Mouse (Mus musculus) CD4-positive naive resting alpha-beta T cell, adult 76 days (primary cell): ENCODE results near the gene Dnase2a. TPM values are rescaled to one million over a fixed set of nuclear protein-coding genes. Genes with fewer than 3 reads are reported as not detected.

Experiments used
- total RNA-seq: library from RNA; stranded (reverse); gene quantifications from one replicate; pipeline ENCODE4 v1.2.4, GENCODE M21; 2023

Dnase2a gene
- 8.8 TPM for total RNA-seq

DNA sequence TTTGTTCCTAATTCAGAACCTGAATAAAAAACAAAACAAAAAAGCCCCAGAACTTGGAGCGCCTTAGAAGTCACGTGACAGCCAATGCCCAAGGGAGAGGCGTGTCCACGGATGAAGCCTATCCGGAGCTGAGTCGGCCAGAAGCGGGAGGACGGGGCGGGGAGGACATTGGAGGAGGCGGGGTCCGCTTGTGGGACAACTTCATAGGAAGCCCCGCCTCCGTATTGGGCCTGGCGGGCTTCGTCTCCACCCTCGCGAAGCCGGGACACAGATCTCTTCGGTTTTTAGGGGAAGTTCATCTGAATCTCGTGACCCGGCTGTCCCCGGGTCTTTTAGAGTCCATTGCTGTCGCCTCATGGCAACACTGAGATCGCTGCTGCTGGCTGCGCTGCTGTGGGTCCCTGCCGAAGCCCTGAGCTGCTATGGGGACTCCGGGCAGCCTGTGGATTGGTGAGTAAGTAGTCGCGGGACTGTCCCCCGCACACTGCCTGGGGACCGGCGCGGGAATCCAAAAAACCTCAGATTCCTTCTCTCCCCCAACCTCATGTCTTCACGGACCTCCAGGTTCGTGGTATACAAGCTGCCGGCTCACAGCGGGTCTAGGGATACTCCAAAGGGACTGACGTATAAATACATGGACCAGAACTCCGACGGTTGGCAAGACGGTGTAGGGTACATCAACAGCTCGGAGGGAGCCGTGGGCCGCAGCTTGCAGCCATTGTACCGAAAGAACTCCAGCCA lies at the start of gene Dnase2a:
TSS of gene Dnase2a (plus strand) at position 140 of the 741 bp plus-strand sequence.

GRCm38 (mm10) chr8:84871376-84872308 lies 36.7 kb upstream of the Dnase2a start, which contains the start of gene Syce2:
Syce2 (plus strand) TSS chr8:84872111.

DNA sequence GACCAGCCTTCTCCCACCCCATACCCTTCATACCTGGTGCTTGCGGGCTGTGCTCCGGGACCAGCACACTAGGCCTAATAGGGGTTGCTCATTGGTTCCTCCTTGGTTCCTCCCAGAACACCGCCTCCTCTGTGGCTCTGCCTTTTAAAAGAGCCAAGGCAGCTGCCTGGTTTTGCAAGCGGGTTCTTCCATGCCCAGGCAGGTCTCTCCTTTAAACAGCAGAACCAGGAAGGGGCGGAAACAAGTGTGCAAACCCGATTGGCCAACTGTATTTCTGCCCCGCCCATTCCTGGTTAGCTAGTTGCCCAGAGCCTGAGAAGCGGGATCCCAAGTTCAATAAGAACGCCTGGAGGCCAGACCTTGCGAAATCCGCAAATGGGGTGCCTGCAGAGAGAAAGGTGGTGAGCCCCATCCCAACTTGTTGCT lies 14.6 kb upstream of the Dnase2a start, which contains the start of gene Gcdh:
TSS of gene Gcdh (minus strand) at position 213 of the 426 bp plus-strand sequence.

GRCm38 (mm10) chr8:84901752-84902151 lies 6.6 kb upstream of the Dnase2a start, which contains the start of gene Klf1:
Klf1 (plus strand) TSS chr8:84901928.

GRCm38 (mm10) chr8:84936962-84937546 lies 28.7 kb downstream of the Dnase2a start, which contains the start of gene Mast1:
Mast1 (minus strand) TSS chr8:84937359.

GRCm38 (mm10) chr8:84946528-84947240 lies 38.3 kb downstream of the Dnase2a start, which contains the start of gene Rtbdn:
Rtbdn (plus strand) TSS chr8:84946991.

DNA sequence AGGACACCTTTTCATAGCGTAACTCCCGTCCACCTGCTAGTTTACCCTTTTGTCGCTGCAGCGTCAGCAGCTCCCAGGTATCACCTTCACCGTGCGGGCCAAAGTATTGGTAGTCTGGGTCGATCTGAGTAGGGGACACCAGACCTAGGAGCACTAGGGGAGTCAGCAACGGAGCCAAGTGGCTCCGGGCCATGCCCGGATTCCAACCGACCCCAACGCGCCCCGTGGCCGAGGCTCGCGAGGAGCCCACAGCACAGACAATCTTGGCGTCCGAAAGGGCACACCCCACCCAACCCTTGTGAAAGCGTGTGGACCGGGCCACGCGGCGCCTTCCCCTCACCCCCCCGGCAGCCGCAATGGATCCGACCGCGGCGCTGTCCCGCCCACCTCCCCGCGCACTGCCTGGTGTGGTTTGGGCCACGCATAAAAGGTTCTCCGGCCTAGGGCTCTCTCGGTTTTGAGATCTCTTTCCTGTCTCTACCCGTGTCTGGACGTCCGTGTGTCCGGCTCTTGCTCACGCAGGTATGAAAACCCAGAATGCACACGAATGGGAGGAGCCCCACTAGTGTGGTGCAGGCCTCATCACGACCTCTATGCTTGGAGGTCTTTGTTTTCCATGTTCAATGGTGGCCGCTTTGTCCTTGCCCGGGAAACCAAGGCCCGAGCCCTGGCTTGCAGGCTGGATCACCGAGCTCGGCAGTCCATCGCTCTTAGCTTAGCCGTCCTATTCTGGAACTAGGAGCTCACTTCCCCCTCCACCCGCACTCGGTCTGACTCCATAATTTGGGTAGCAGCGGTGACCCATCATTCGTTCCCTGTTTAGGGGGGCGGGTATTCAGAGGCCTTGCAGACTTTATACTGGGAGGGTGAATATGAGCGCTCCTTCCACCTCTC lies 61.1 kb downstream of the Dnase2a start, which contains the start of the genes Gm49661, Prdx2 and Rnaseh2a:
TSS of gene Gm49661 (minus strand) at position 193 of the 894 bp plus-strand sequence.
TSS of gene Prdx2 (plus strand) at position 347 of the 894 bp plus-strand sequence.
TSS of gene Rnaseh2a (minus strand) at position 527 of the 894 bp plus-strand sequence.

Other genes with a start within 250 kb of the Dnase2a start
- 197 TPM for gene Ier2, start 245.7 kb upstream of the Dnase2a start, total RNA-seq
- gene Trmt1, start 222.3 kb upstream of the Dnase2a start, total RNA-seq: 184 TPM
- gene Nacc1, start 220.7 kb upstream of the Dnase2a start, total RNA-seq: 41.1 TPM
- gene Lyl1, start 207.1 kb upstream of the Dnase2a start, total RNA-seq: 9.1 TPM
- gene G430095P16Rik, start 185.6 kb upstream of the Dnase2a start, total RNA-seq: 11.7 TPM
- 18.7 TPM for gene Nfix, start 108.2 kb upstream of the Dnase2a start, total RNA-seq
- 4.9 TPM for gene Dand5, start 85.7 kb upstream of the Dnase2a start, total RNA-seq
- 13.2 TPM for gene Gadd45gip1, start 77.0 kb upstream of the Dnase2a start, total RNA-seq
- 70.4 TPM for gene Rad23a, start 67.9 kb upstream of the Dnase2a start, total RNA-seq
- 445 TPM for gene Calr, start 61.6 kb upstream of the Dnase2a start, total RNA-seq
- 68.4 TPM for gene Farsa, start 51.6 kb upstream of the Dnase2a start, total RNA-seq
- 4.2 TPM for gene Syce2, start 36.4 kb upstream of the Dnase2a start, total RNA-seq
- gene Gcdh, start 14.6 kb upstream of the Dnase2a start, total RNA-seq: 21.0 TPM
- gene Klf1, start 6.6 kb upstream of the Dnase2a start, total RNA-seq: 0.62 TPM
- 0.15 TPM for gene Mast1, start 28.8 kb downstream of the Dnase2a start, total RNA-seq
- gene Rtbdn, start 38.4 kb downstream of the Dnase2a start, total RNA-seq: not detected
- not detected for gene Gm49661, start 60.9 kb downstream of the Dnase2a start, total RNA-seq
- gene Prdx2, start 61.0 kb downstream of the Dnase2a start, total RNA-seq: 57.7 TPM
- gene Rnaseh2a, start 61.2 kb downstream of the Dnase2a start, total RNA-seq: 28.2 TPM
- 1,783 TPM for gene Junb, start 70.2 kb downstream of the Dnase2a start, total RNA-seq
- 6.6 TPM for gene Hook2, start 82.0 kb downstream of the Dnase2a start, total RNA-seq
- not detected for gene Best2, start 106.0 kb downstream of the Dnase2a start, total RNA-seq
- 55.2 TPM for gene Asna1, start 116.7 kb downstream of the Dnase2a start, total RNA-seq
- 167 TPM for gene Trir, start 118.3 kb downstream of the Dnase2a start, total RNA-seq
- gene Tnpo2, start 128.4 kb downstream of the Dnase2a start, total RNA-seq: 68.9 TPM
- gene Fbxw9, start 151.5 kb downstream of the Dnase2a start, total RNA-seq: 6.9 TPM
- gene Gm5741, start 159.4 kb downstream of the Dnase2a start, total RNA-seq: not detected
- gene Dhps, start 163.2 kb downstream of the Dnase2a start, total RNA-seq: 115 TPM
- gene Wdr83os, start 172.2 kb downstream of the Dnase2a start, total RNA-seq: 60.0 TPM
- gene Wdr83, start 172.7 kb downstream of the Dnase2a start, total RNA-seq: 11.5 TPM
- 113 TPM for gene Man2b1, start 174.7 kb downstream of the Dnase2a start, total RNA-seq
- not detected for gene Zfp791, start 214.5 kb downstream of the Dnase2a start, total RNA-seq
- not detected for gene Cks1brt, start 243.4 kb downstream of the Dnase2a start, total RNA-seq